Mouse (Mus musculus) G1E (cell line): ENCODE results near the gene Idi1.

ENCODE experiments used
- CTCF ChIP-seq: IDR thresholded peaks from 2 replicates; pipeline ENCODE4 v1.5.1; 2012; ENCODE audit warnings: low read depth, low read length, inconsistent platforms, mixed read lengths
- POLR2AphosphoS5 ChIP-seq: IDR thresholded peaks from 2 replicates; pipeline ENCODE4 v1.6.1; 2012; ENCODE audit warnings: low read depth, low read length, inconsistent platforms; ENCODE audit not compliant: insufficient replicate concordance

- TF ChIP-seq CTCF (no peak), POLR2AphosphoS5 (no peak)
These were observed 46.9 kb upstream of the Idi1 start for GRCm38 (mm10) chr13:8838394-8838793.
